Mouse (Mus musculus): ENCODE results near the gene Cyld.
"Not testable (repeated sequence)": the region's sequence is repeated elsewhere in the genome, so short reads cannot be mapped to it uniquely, and the experiment has no call there.

Cyld gene

GRCm38 (mm10) chr8:88696721-88697641 is at the start of gene Cyld:
Gene Cyld, plus strand, starts transcription at chr8:88697028.
- DNase-seq, result peak; percentile 99

DNA sequence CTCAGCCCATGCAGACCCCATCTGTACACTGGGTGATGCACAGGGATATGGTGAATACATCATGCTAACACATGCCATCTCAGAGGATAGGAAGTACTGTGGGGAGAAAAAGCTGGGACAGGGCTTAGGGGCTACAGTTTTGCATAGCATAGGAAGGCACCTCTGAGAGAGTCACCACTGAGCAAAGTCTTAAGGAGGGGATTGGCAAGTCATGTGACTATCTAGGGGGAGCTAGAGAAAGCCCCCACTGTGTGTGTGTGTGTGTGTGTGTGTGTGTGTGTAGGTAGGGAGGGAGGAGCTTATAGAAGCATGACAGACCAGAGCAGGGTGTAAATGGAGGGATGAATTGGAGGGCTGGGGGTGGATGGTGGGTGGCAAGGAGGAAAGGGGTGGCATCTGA is 48.5 kb upstream of the Cyld start:
- no peak for DNase-seq

DNA sequence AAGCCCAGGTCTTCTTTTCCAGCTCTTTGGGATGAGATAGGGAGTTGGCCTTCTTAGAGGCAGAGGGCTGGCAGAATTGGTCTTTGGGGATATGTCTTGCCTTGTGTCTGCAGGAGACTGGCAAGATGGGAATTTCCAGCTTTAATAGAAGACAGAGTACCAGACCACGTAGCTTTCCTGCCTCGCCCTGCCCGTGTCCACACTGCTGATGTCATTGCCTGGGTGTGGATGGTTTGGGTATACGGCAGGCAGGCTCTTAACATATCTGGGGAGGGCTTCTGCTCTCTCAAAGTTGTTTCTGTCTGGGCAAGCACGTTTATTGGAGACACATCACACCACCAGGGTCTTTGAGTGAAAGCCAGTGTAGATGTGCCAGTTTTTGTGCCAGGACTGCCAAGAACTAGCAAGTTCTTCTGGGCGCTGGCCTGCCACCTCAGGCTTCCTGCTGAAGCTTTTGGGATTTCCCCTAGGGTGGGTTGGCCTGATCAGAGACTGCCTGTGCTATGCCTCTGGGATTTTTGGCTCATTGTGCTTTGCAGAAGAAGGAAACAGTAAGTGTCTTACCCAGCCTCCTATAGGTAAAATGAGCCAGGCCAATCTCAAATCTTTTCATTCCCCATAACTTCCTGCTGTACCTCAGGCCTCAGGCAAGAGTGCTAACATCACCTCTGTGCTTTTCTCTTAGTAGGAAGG is 46.7 kb upstream of the Cyld start:
- no peak for DNase-seq

- not testable (repeated sequence) for DNase-seq
Observed at GRCm38 (mm10) chr8:88651122-88651521, 45.7 kb upstream of the Cyld start.

- no peak for DNase-seq
Observed at GRCm38 (mm10) chr8:88655334-88655733, 41.5 kb upstream of the Cyld start.

GRCm38 (mm10) chr8:88659873-88660272 is 37.0 kb upstream of the Cyld start:
- no peak for DNase-seq

DNA sequence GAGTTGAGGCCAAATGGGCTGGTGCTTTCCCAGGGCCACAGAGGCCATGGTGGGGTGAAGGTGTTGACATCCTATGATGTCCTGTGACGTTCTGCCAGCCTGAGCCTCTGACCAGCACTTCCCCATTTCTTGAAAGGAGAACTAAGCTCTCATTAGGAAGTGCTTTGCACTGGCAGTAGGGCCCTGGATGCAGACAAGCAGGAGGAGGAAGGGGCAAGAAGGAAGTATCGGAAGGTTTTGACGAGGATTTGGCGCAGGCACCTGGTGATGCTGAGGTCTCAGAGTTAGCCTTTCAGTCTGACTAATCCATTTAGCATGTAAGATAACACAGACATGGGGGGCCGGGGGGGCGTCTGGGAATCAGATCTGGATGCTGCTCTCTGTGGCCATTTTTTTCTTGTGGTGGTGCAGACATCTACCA is 34.4 kb upstream of the Cyld start:
- DNase-seq, result no peak

- no peak for DNase-seq
Observed at GRCm38 (mm10) chr8:88664121-88664520, 32.7 kb upstream of the Cyld start.

GRCm38 (mm10) chr8:88664947-88665346 is 31.9 kb upstream of the Cyld start:
- DNase-seq, result no peak

DNA sequence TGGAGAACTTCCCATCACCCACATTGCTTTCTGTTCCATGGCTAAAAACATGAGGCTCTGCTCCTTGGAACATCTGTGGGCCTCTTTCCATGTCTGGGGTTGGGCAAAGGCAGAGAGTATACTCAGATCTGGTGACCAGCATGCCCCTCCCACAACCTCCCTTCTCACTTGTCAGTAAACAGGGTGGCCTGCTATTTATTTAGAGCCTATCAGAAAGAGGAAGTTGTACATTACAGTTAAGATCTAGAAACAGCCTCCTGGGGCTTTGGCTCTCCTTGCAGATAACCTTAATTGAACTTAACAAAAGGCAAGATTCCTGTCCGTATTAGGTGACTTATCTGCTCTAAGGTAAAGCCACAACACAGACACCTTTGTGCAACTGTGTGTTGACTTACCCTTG is 30.4 kb upstream of the Cyld start:
- DNase-seq, result no peak

- peak; percentile 57 for DNase-seq
Observed at GRCm38 (mm10) chr8:88668400-88669086, 28.3 kb upstream of the Cyld start.

GRCm38 (mm10) chr8:88670782-88671181 is 26.0 kb upstream of the Cyld start:
- DNase-seq, result peak; percentile 64

DNA sequence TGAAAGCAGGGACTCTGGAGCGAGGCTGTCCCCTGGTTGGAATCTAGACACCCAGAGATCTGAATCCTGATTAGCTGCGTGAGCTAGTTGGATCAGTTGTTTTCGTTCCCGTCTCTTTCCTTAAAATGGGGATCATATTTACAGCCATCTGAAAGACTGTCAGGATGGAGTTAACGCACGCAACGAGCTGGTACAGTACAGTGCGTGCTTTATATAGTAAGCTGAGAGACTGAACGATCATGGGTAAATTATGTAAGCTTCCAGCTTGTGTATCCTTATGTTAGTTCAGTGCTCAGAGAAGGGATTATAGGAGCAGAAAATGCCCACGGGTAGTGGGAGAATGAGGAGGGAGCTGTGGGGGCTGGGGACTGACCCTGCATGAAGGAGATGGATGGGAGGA is 25.3 kb upstream of the Cyld start:
- DNase-seq, result no peak

- no peak for DNase-seq
Observed at GRCm38 (mm10) chr8:88673859-88674258, 23.0 kb upstream of the Cyld start.

GRCm38 (mm10) chr8:88675372-88676165 is 21.3 kb upstream of the Cyld start:
- no peak for DNase-seq

DNA sequence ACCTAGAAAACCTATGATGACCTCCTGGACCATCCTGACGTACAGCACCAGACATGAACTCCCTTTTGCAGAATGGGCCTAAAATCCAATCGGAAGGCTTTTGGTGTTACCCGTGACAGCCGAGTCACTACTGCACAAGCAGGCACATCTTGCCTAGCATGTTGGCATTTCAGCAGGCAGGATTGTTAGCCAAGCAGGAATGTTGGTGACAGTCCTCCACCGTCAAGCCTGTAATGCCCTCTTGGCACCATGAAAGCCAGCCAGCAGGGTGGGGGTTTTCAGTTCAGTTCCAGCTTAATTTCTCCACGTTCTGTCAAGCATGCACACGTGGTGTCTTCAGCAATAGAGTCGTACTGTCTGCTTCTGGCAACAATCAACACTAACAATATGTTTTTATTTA is 19.8 kb upstream of the Cyld start:
- no peak for DNase-seq

- DNase-seq, result no peak
Observed at GRCm38 (mm10) chr8:88680566-88680965, 16.3 kb upstream of the Cyld start.

DNA sequence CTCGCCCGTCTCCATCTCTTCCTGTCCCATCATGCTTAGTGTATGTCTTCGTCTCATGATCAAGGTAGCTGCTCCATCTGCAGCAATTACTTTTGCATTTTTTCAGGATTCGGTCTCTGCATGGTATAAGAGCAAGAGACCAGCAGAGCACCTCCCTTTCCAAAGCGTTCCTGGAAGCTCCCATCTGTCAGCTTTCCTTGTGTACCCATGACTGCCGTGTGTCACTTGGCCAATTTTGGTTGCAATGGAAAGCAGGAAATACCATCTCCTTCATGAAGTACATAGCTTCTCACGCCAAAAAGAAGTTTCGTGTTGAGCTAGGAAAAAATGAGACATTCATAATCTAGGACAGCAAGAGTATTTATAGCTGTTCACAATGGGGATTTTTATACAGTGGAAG is 15.8 kb upstream of the Cyld start:
- DNase-seq, result no peak

- DNase-seq, result no peak
Observed at GRCm38 (mm10) chr8:88683656-88684289, 13.1 kb upstream of the Cyld start.

DNA sequence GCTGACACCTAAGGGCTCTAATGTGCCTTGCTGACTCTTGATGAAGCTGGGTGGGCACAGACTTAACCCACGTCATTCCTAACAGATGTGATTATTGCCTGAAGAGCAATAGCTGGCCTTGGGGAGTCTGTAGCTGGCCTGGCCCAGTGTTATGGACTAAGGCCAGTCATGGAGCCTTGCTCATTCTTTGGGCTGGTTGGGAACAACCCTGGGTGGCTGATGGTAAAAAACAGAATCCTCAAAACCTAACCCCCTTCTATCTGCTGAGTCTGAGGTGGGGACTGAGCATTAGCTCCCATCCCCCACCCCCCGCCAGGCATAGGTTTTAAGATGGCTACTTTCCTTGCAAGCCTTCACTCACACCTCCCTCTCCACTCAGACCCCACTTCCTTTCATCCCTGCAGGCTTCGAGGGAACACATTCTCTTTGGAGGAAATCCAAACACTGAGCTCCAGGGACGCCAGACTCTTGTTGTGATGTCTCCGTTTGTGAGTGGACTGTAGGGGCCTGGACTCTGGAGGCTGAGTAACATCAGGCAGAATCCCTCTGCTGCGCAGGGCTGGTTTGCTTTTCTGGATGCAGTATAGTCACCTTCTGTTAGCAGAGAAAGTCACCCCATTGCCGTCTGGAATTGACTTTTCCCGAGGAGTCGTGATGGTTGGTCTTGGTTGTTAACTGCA is 10.5 kb upstream of the Cyld start:
- DNase-seq, result no peak

- no peak for DNase-seq
Observed at GRCm38 (mm10) chr8:88686906-88687235, 10.0 kb upstream of the Cyld start.

DNA sequence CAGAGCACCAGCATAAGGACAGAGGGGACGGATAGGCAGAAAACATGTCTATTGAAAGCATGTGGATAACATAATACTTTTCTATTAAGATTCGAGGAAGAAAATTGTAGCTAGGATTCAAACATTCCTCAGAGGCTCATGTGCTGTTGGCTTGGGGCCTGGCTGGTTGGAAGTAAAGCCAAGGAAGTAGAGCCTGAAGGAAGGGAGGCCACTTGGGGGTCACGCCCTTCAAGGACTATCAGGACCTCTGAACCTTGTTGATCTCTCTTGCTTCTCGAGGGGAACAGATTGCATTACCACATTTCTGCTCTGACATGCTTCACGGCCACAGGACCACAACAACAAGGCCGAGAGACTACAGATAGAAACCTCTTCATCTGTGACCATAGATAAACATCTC is 7.7 kb upstream of the Cyld start:
- no peak for DNase-seq
